Mouse (Mus musculus) liver, adult 2 months (tissue): ENCODE results near the gene Tmed8.

Experiments used
- CTCF ChIP-seq: fragments of 200-500 bp; IDR thresholded peaks from 2 replicates; pipeline ENCODE4 v1.5.1; 2011; ENCODE audit warnings: low read depth, low read length, control low read depth
- POLR2A ChIP-seq: fragments of 200-500 bp; IDR thresholded peaks from 2 replicates; pipeline ENCODE4 v1.6.1; 2011; ENCODE audit warnings: low read length, control low read depth; ENCODE audit not compliant: insufficient read depth; ENCODE audit errors: extremely low read depth

DNA sequence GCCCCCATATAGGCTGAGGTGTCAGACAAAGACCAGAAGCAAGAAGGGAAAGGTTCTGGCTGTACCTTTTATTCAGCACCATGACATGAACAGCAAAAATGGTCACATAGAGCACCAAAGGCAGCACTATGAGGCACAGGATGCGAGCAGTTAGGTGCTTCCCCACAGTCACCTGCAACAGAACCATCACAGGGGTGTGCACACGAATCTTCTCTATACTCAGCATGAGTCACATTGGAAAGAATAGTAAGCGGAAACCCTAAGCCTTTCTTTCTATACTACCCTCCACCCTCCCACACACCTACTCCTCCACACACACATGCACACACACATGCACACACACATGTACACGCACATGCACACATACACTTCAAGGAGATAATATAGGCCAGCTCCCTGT, 70.0 kb downstream of the Tmed8 start:
- TF ChIP-seq POLR2A (no peak), CTCF (no peak)
